8 mouse cellular contexts compared by ENCODE assay signal in the genomic region with DNA sequence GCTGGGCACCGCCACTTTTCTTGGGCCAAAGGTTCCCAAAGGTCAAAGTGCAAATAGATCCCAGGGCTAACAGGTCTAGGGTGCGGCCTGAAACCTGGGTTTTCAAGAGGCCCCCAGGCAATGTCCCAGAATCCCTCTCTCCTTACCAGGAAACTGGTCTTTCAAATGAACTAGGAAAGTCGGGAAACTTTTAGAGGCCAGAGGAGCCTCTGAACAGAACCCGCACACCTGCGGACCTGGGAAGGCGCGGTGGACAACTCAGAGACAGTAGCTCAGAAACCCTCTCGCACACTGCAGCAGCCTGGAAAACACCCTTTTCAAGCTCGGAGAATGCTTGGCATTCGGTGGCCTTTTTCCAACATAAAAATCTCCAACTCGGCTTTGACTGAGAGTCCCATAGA. TPM values are rescaled to one million over a fixed set of nuclear protein-coding genes. Genes with fewer than 3 reads are reported as not detected.
DNase-seq lines count a peak whose midpoint lies in the region; ATAC-seq lines count a peak whose summit lies in the region.

No protein-coding gene starts in this region.

- WGBS in heart, embryonic 15.5 days: 17% methylated on average over 11 of the region's 11 CpGs
- 13% methylated on average over 11 of the region's 11 CpGs for WGBS in midbrain, embryonic 11.5 days

- peak; percentile 16 to 68 for DNase-seq in adrenal gland, adult (ENCODE audit: inconsistent age in 2 of 2, low spot score in 1 of 2)
- DNase-seq in adrenal gland, postnatal 4 days (ENCODE audit: low spot score in 2 of 2): no peak
- peak; percentile 96 for DNase-seq in ZHBTc4 (ENCODE audit: low read depth, low spot score)
- DNase-seq in kidney, postnatal 25 days: peak; percentile 60 to 74
- DNase-seq in midbrain, embryonic 11.5 days (ENCODE audit: low spot score, missing footprints): no peak
- DNase-seq in layer of hippocampus, postnatal 36 days: no peak
- DNase-seq in cerebellum, adult 9-11 months: no peak

- H3K4me1 ChIP-seq in heart, embryonic 15.5 days (replicated peaks): peaks cover 22% of the 10 kb centered on the region
- H3K4me1 ChIP-seq in midbrain, embryonic 11.5 days (ENCODE audit: control insufficient read depth, insufficient read depth, low read length): peaks cover 6% of the 10 kb centered on the region; the same call in 1 of the 2 replicates

- H3K9me3 ChIP-seq in heart, embryonic 15.5 days (replicated peaks): no peaks in the 10 kb centered on the region
- H3K9me3 ChIP-seq in midbrain, embryonic 11.5 days (ENCODE audit: control insufficient read depth, low read length): no peaks in the 10 kb centered on the region

- H3K4me2 ChIP-seq in heart, embryonic 15.5 days: peak overlapping the region; percentile 84
- H3K4me2 ChIP-seq in midbrain, embryonic 11.5 days: peak overlapping the region; percentile 85

- peak overlapping the region; percentile 63 for H3K9ac ChIP-seq in heart, embryonic 15.5 days
- no peak overlapping the region for H3K9ac ChIP-seq in midbrain, embryonic 11.5 days (ENCODE audit: low read length)

- H3K36me3 ChIP-seq in heart, embryonic 15.5 days: no peaks in the 10 kb centered on the region
- H3K36me3 ChIP-seq in midbrain, embryonic 11.5 days (ENCODE audit: control insufficient read depth, insufficient read depth, low read length): no peaks in the 10 kb centered on the region

- H3K4me3 ChIP-seq in heart, embryonic 15.5 days: peak overlapping the region; percentile 67
- H3K4me3 ChIP-seq in midbrain, embryonic 11.5 days (ENCODE audit: low read depth, low read length): peak overlapping the region; percentile 47; the same call in 1 of the 2 replicates

- peak overlapping the region; percentile 84 for H3K27ac ChIP-seq in heart, embryonic 15.5 days
- no peak overlapping the region for H3K27ac ChIP-seq in midbrain, embryonic 11.5 days (ENCODE audit: low read depth, low read length)

- no peak for ATAC-seq in heart, embryonic 15.5 days (replicated peaks; ENCODE audit: insufficient number of reproducible peaks, insufficient read depth, low FRiP score, low read depth)
- no peak for ATAC-seq in midbrain, embryonic 11.5 days (ENCODE audit: low FRiP score)

- H3K27me3 ChIP-seq in heart, embryonic 15.5 days: no peaks in the 10 kb centered on the region
- H3K27me3 ChIP-seq in midbrain, embryonic 11.5 days (ENCODE audit: control insufficient read depth, insufficient read depth, low read length): peaks cover 30% of the 10 kb centered on the region

RNA-seq across cellular contexts. Expression of a gene that starts 1.0 kb away (rescaled TPM):
- total RNA-seq in adrenal gland, postnatal 4 days (2021): 10 to 100 TPM; 14.5 to 17.3 TPM
- 21.9 and 24.4 TPM in 2 replicates for polyA plus RNA-seq in heart, embryonic 15.5 days (2015; fragmentation: Nextera tagmentation; extraction: Ambion mirVana)
- polyA plus RNA-seq in midbrain, embryonic 11.5 days (2014; fragmentation: Nextera tagmentation; extraction: Ambion mirVana): 22.3 and 23.0 TPM in 2 replicates
- total RNA-seq in layer of hippocampus, postnatal 36 days (2021): 10 to 100 TPM; 18.7 to 19.6 TPM

RNA-seq across cellular contexts. Expression of a gene that starts 56.6 kb away (rescaled TPM):
- total RNA-seq in adrenal gland, postnatal 4 days (2021): 10 to 100 TPM; 24.3 to 24.4 TPM
- 60.4 and 64.6 TPM in 2 replicates for polyA plus RNA-seq in heart, embryonic 15.5 days (2015; fragmentation: Nextera tagmentation; extraction: Ambion mirVana)
- polyA plus RNA-seq in midbrain, embryonic 11.5 days (2014; fragmentation: Nextera tagmentation; extraction: Ambion mirVana): 46.8 and 47.6 TPM in 2 replicates
- 1 to 10 TPM; 7.9 to 8.1 TPM for total RNA-seq in layer of hippocampus, postnatal 36 days (2021)

Comparison
In these comparisons a context has a peak if more than half of its experiments do, and no peak if none do; other contexts are left out.
1. DNase-seq: peak in adrenal gland, adult (2 of 2), ZHBTc4 (single experiment) and kidney, postnatal 25 days (2 of 2); none in adrenal gland, postnatal 4 days (0 of 2), midbrain, embryonic 11.5 days (single experiment), layer of hippocampus, postnatal 36 days (0 of 2) and cerebellum, adult 9-11 months (single experiment).